In genomic region chr11:98964201-98964615, GRCm38 (mm10) we compare ENCODE assay signal across 8 mouse cellular contexts. TPM values are rescaled to one million over a fixed set of nuclear protein-coding genes. Genes with fewer than 3 reads are reported as not detected.
DNase-seq lines count a peak whose midpoint lies in the region; ATAC-seq and TF ChIP-seq lines count a peak whose summit lies in the region.

No protein-coding gene starts in this region.

- no peak for TF ChIP-seq EP300 in liver, embryonic 14.5 days (IDR thresholded peaks at IDR 0.05; ENCODE audit: low read depth)

- no peak for ATAC-seq in heart, embryonic 14.5 days (ENCODE audit: insufficient number of reproducible peaks, insufficient read depth, low FRiP score, low read depth)
- no peak for ATAC-seq in liver, embryonic 14.5 days (ENCODE audit: insufficient read depth)

- 38% methylated on average over 6 of the region's 6 CpGs for WGBS in heart, embryonic 14.5 days
- 18% methylated on average over 6 of the region's 6 CpGs for WGBS in liver, embryonic 14.5 days (ENCODE audit: insufficient replicate concordance)

- no peaks in the 10 kb centered on the region for H3K9me3 ChIP-seq in E14TG2a.4 (ENCODE audit: low read length)
- no peaks in the 10 kb centered on the region for H3K9me3 ChIP-seq in heart, embryonic 14.5 days (ENCODE audit: control insufficient read depth, low read length)
- H3K9me3 ChIP-seq in liver, embryonic 14.5 days (ENCODE audit: control insufficient read depth, low read length), result no peaks in the 10 kb centered on the region

- peak overlapping the region; percentile 88 to 91 for H3K27ac ChIP-seq in heart, embryonic 14.5 days (replicated peaks in 1 of 2; ENCODE audit: control insufficient read depth in 1 of 2, insufficient read depth in 1 of 2, low read depth in 2 of 2, low read length in 2 of 2)
- H3K27ac ChIP-seq in liver, embryonic 14.5 days, result no peak overlapping the region

- no peaks in the 10 kb centered on the region for H3K27me3 ChIP-seq in E14TG2a.4 (ENCODE audit: insufficient read depth, low read length)
- no peaks in the 10 kb centered on the region for H3K27me3 ChIP-seq in heart, embryonic 14.5 days (ENCODE audit: control insufficient read depth, insufficient read depth, low read length)
- H3K27me3 ChIP-seq in liver, embryonic 14.5 days (ENCODE audit: control insufficient read depth, insufficient read depth, low read length), result peaks cover 55% of the 10 kb centered on the region

- H3K4me1 ChIP-seq in E14TG2a.4 (replicated peaks; ENCODE audit: low read depth, low read length), result peaks cover 82% of the 10 kb centered on the region
- peaks cover 66 to 96% of the 10 kb centered on the region in 2 experiments for H3K4me1 ChIP-seq in heart, embryonic 14.5 days (ENCODE audit: control insufficient read depth in 2 of 2, insufficient read depth in 2 of 2, low read length in 2 of 2)
- H3K4me1 ChIP-seq in liver, embryonic 14.5 days (replicated peaks; ENCODE audit: control insufficient read depth in 2 of 2, insufficient read depth in 2 of 2, low read length in 1 of 2), result peaks cover 3 to 22% of the 10 kb centered on the region in 2 experiments; a peak in 3 of 4 replicates

- H3K4me3 ChIP-seq in E14TG2a.4 (replicated peaks; ENCODE audit: low read length), result peak overlapping the region; percentile 90
- peak overlapping the region; percentile 55 to 65; a peak in 3 of 4 replicates for H3K4me3 ChIP-seq in heart, embryonic 14.5 days (ENCODE audit: control insufficient read depth in 1 of 2, insufficient read depth in 1 of 2, low read depth in 1 of 2, low read length in 2 of 2)
- 0 out of 4 replicates have a peak overlapping the region, but pooled peaks of 1 of the 2 experiments have one; percentile 6 for H3K4me3 ChIP-seq in liver, embryonic 14.5 days (ENCODE audit: insufficient read depth in 1 of 2, low read depth in 2 of 2, low read length in 2 of 2)

- intact Hi-C loops in heart, postnatal 14 days (cut with DNase I), result no loop called here

- H3K4me2 ChIP-seq in heart, embryonic 14.5 days (ENCODE audit: low read length), result peak overlapping the region; percentile 88
- H3K4me2 ChIP-seq in liver, embryonic 14.5 days (ENCODE audit: low read depth), result peak overlapping the region; percentile 89

- H3K36me3 ChIP-seq in E14TG2a.4 (ENCODE audit: insufficient read depth, low read length), result peaks cover 46% of the 10 kb centered on the region
- H3K36me3 ChIP-seq in heart, embryonic 14.5 days (ENCODE audit: control insufficient read depth, insufficient read depth, low read length), result peaks cover 31% of the 10 kb centered on the region
- H3K36me3 ChIP-seq in liver, embryonic 14.5 days (replicated peaks; ENCODE audit: control insufficient read depth, insufficient read depth, low read depth), result no peaks in the 10 kb centered on the region

- H3K9ac ChIP-seq in heart, embryonic 14.5 days (ENCODE audit: low read length), result peak overlapping the region; percentile 82
- H3K9ac ChIP-seq in liver, embryonic 14.5 days (replicated peaks), result no peak overlapping the region

- TF ChIP-seq CTCF in E14TG2a.4 (conservative IDR thresholded peaks at IDR 0.05; ENCODE audit: low read length), result no peak
- TF ChIP-seq CTCF in liver, embryonic 14.5 days (IDR thresholded peaks at IDR 0.05; ENCODE audit: low read depth), result no peak

- peak; percentile 94 for DNase-seq in heart, adult 11 months
- DNase-seq in heart, postnatal 14 days, result no peak
- no peak for DNase-seq in liver, embryonic 14.5 days (ENCODE audit: low read depth in 3 of 3, low spot score in 3 of 3)
- no peak for DNase-seq in cerebellum, postnatal 25 days
- no peak for DNase-seq in urinary bladder, adult 18-20 months (ENCODE audit: low spot score in 2 of 2)
- no peak for DNase-seq in thymus, postnatal 0 days (ENCODE audit: low spot score)

RNA-seq across cellular contexts. Expression of gene Gjd3, which starts 18.6 kb away (rescaled TPM):
- 1 to 10 TPM; 1.5 to 2.0 TPM for total RNA-seq in heart, postnatal 14 days (2021)
- 1.00 and 2.3 TPM in 2 replicates for polyA plus RNA-seq in heart, embryonic 14.5 days (2014; fragmentation: Nextera tagmentation; extraction: Ambion mirVana)
- polyA plus RNA-seq in liver, embryonic 14.5 days (2012; rRNA removed), result not detected in 2 replicates
- not detected in 2 replicates for polyA plus RNA-seq in liver, embryonic 14.5 days (2014; fragmentation: Nextera tagmentation; extraction: Ambion mirVana)
- polyA plus RNA-seq in thymus, postnatal 0 days (2015; fragmentation: Nextera tagmentation; extraction: Ambion mirVana), result 0.27 and 0.51 TPM in 2 replicates

RNA-seq across cellular contexts. Expression of gene Rara, which starts 36.6 kb away (rescaled TPM):
- total RNA-seq in heart, postnatal 14 days (2021), result 10 to 100 TPM; 17.9 to 21.6 TPM
- polyA plus RNA-seq in heart, embryonic 14.5 days (2014; fragmentation: Nextera tagmentation; extraction: Ambion mirVana), result 31.4 and 33.4 TPM in 2 replicates
- 1.9 and 2.3 TPM in 2 replicates for polyA plus RNA-seq in liver, embryonic 14.5 days (2012; rRNA removed)
- 3.0 and 3.2 TPM in 2 replicates for polyA plus RNA-seq in liver, embryonic 14.5 days (2014; fragmentation: Nextera tagmentation; extraction: Ambion mirVana)
- polyA plus RNA-seq in thymus, postnatal 0 days (2015; fragmentation: Nextera tagmentation; extraction: Ambion mirVana), result 40.4 and 41.0 TPM in 2 replicates

RNA-seq across cellular contexts. Expression of gene Cdc6, which starts 56.6 kb away (rescaled TPM):
- 1 to 10 TPM in 1 of 2 experiments, under 1 TPM in 1; 0.72 to 2.2 TPM for total RNA-seq in heart, postnatal 14 days (2021)
- 15.6 and 17.5 TPM in 2 replicates for polyA plus RNA-seq in heart, embryonic 14.5 days (2014; fragmentation: Nextera tagmentation; extraction: Ambion mirVana)
- 16.9 and 28.6 TPM in 2 replicates for polyA plus RNA-seq in liver, embryonic 14.5 days (2012; rRNA removed)
- polyA plus RNA-seq in liver, embryonic 14.5 days (2014; fragmentation: Nextera tagmentation; extraction: Ambion mirVana), result 64.1 and 71.0 TPM in 2 replicates
- polyA plus RNA-seq in thymus, postnatal 0 days (2015; fragmentation: Nextera tagmentation; extraction: Ambion mirVana), result 40.6 and 53.2 TPM in 2 replicates

RNA-seq across cellular contexts. Expression of gene Top2a, which starts 59.8 kb away (rescaled TPM):
- 10 to 100 TPM; 16.0 to 34.1 TPM for total RNA-seq in heart, postnatal 14 days (2021)
- 169 and 174 TPM in 2 replicates for polyA plus RNA-seq in heart, embryonic 14.5 days (2014; fragmentation: Nextera tagmentation; extraction: Ambion mirVana)
- 57.7 and 108 TPM in 2 replicates for polyA plus RNA-seq in liver, embryonic 14.5 days (2012; rRNA removed)
- 197 and 214 TPM in 2 replicates for polyA plus RNA-seq in liver, embryonic 14.5 days (2014; fragmentation: Nextera tagmentation; extraction: Ambion mirVana)
- 298 and 329 TPM in 2 replicates for polyA plus RNA-seq in thymus, postnatal 0 days (2015; fragmentation: Nextera tagmentation; extraction: Ambion mirVana)
